Mouse (Mus musculus) forebrain, embryonic 11.5 days (tissue): ENCODE data around the gene Gfod1. TPM values are rescaled to one million over a fixed set of nuclear protein-coding genes. Genes with fewer than 3 reads are reported as not detected.

Experiments used
- ATAC-seq: fragments of 200-750 bp; cut with Nextera tagmentation; replicated peaks from 2 replicates; pipeline ENCODE4 v1.8.0; 2017; ENCODE audit warnings: moderate TSS enrichment; ENCODE audit not compliant: low FRiP score
- DNase-seq: peaks from one replicate; pipeline ENCODE4 v3.0.0-alpha.2; 2017; ENCODE audit warnings: low spot score
- H3K27ac ChIP-seq: fragments of 300-500 bp; sonication (generic); 2 replicates; pipeline ENCODE4 v1.5.1; 2014; ENCODE audit warnings: low read depth, low read length
- H3K27me3 ChIP-seq: fragments of 300-500 bp; sonication (generic); 2 replicates; pipeline ENCODE4 v1.6.1; 2014; ENCODE audit warnings: mild to moderate bottlenecking, low read length, mixed read lengths; ENCODE audit not compliant: control insufficient read depth, insufficient read depth
- H3K36me3 ChIP-seq: fragments of 300-500 bp; sonication (generic); 2 replicates; pipeline ENCODE4 v1.6.1; 2014; ENCODE audit warnings: mild to moderate bottlenecking, low read length, moderate library complexity, mixed read lengths; ENCODE audit not compliant: control insufficient read depth, insufficient read depth
- H3K4me1 ChIP-seq: fragments of 300-500 bp; sonication (generic); replicated peaks from 2 replicates; pipeline ENCODE4 v1.6.1; 2014; ENCODE audit warnings: low read length, mixed read lengths; ENCODE audit not compliant: control insufficient read depth, insufficient read depth
- H3K4me2 ChIP-seq: fragments of 300-500 bp; sonication (generic); 2 replicates; pipeline ENCODE4 v1.6.1; 2014; ENCODE audit warnings: low read depth, mild to moderate bottlenecking, low read length, moderate library complexity, mixed read lengths; ENCODE audit not compliant: severe bottlenecking
- H3K4me3 ChIP-seq: fragments of 300-500 bp; sonication (generic); 2 replicates; pipeline ENCODE4 v1.5.1; 2014; ENCODE audit warnings: low read depth, low read length
- H3K9ac ChIP-seq: fragments of 300-500 bp; sonication (generic); 2 replicates; pipeline ENCODE4 v1.6.1; 2014; ENCODE audit warnings: low read length
- H3K9me3 ChIP-seq: fragments of 300-500 bp; sonication (generic); 2 replicates; pipeline ENCODE4 v1.6.1; 2016; ENCODE audit warnings: low read length, mixed read lengths; ENCODE audit not compliant: control insufficient read depth
- WGBS: fragments of 180-500 bp; shearing (Covaris S2); extraction: QIAGEN DNeasy Blood & Tissue Kit; methylation state at CpG from one replicate; pipeline ENCODE4 v1.1.7; 2014; 5-methylcytosine and 5-hydroxymethylcytosine counted together
- polyA plus RNA-seq: library from polyadenylated mRNA; unstranded; fragments of >200 nt; fragmentation: Nextera tagmentation; extraction: Ambion mirVana; gene quantifications from 2 replicates; pipeline ENCODE4 v1.2.1, GENCODE M21; 2014

Gene Gfod1
- polyA plus RNA-seq, result 0.39 and 0.45 TPM in 2 replicates

DNA sequence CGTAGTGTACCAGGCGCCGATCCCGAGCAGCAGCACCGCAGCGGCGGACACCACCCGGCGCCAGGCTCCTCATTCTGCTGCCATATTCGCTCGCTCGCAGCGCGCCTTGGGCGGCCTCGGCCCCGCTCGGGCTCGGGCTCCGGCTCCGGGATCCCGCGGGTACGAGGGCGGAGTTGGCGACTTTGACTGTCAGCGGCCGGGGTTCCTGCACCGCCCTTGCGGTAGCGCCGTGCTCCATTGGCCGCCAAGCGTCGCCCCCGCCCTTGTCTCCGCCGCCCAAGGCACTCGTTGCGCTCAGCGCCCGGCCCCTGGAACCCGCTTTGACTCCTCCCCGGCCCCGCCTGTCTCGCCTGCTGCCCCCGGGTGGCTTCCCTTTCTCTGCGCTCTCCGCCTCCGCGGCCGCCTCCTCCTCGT lies at the start of gene Gfod1:
TSS of gene Gfod1 (minus strand) at position 155 of the 414 bp plus-strand sequence.
- WGBS, result under 1% methylated on average over 52 of the region's 53 CpGs
- peak within 1 kb of the TSS; percentile 71 for H3K9ac ChIP-seq
- peak within 1 kb of the TSS; percentile 98 for H3K4me2 ChIP-seq
- H3K36me3 ChIP-seq, result no peaks in the 10 kb centered on the region
- H3K27me3 ChIP-seq, result peaks cover 30% of the 10 kb centered on the region
- H3K27ac ChIP-seq, result peak within 1 kb of the TSS; percentile 53
- peaks cover 14% of the 10 kb centered on the region for H3K4me1 ChIP-seq
- H3K9me3 ChIP-seq, result no peaks in the 10 kb centered on the region
- ATAC-seq (peak; percentile 94), DNase-seq (peak; percentile 97)
- H3K4me3 ChIP-seq, result peak within 1 kb of the TSS; percentile 67

DNA sequence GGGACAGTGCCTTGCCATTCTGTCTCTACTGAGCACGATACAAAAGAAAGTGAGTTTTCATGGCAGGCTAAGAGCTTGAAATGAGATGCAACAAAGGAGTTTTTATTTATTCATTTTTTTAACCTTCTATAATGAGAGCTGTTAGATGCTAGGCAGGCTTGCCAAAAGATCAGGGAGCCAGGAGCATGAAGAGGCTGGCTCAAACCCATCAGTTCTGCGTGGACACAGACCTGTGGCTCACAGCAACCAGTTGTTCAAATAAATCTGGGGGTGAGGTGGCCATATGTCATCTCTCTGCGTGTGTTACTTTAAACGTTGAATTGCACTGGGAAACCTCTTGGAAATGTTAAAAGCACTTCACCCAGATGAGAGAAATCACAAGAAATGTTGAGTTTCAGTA lies 49.4 kb upstream of the Gfod1 start:
- H3K4me1 ChIP-seq, result no peaks in the 10 kb centered on the region
- H3K4me2 ChIP-seq, result no peak overlapping the region
- DNase-seq, result no peak
- H3K36me3 ChIP-seq, result no peaks in the 10 kb centered on the region
- no peaks in the 10 kb centered on the region for H3K27me3 ChIP-seq
- no peak overlapping the region for H3K9ac ChIP-seq
- 82% methylated on average over 4 of the region's 4 CpGs for WGBS
- no peak overlapping the region for H3K27ac ChIP-seq
- H3K4me3 ChIP-seq, result no peak overlapping the region
- no peaks in the 10 kb centered on the region for H3K9me3 ChIP-seq
- ATAC-seq, result no peak

- ATAC-seq (no peak), DNase-seq (no peak)
- 78% methylated on average over 9 of the region's 9 CpGs for WGBS
- Histone ChIP-seq H3K27ac (no peak overlapping the region), H3K4me2 (no peak overlapping the region), H3K4me3 (no peak overlapping the region), H3K4me1 (no peaks in the 10 kb centered on the region), H3K9me3 (no peaks in the 10 kb centered on the region), H3K27me3 (no peaks in the 10 kb centered on the region), H3K9ac (no peak overlapping the region), H3K36me3 (no peaks in the 10 kb centered on the region)
These were observed 46.7 kb upstream of the Gfod1 start for GRCm38 (mm10) chr13:43350489-43351169.

DNA sequence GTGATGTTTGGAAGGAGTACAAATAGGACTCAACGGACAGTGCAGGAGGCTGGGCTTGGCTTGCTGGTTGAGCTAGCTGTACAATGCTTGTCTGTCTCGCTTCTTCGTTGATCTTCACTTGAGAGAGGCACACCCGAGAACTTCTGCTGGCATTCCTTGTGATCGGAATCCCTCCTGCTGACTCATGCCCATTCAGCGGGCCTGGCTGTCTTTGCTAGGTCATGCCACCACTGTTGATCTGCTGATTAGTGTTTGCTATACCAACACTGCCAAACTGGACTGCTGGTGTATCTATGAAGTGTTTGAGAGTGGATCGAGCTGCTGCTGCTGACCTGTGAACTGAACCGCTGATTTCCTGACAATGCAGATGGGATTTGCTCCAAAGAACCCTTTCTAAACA lies 45.4 kb upstream of the Gfod1 start:
- Histone ChIP-seq H3K27me3 (no peaks in the 10 kb centered on the region), H3K9me3 (no peaks in the 10 kb centered on the region), H3K4me3 (no peak overlapping the region), H3K4me1 (no peaks in the 10 kb centered on the region), H3K4me2 (no peak overlapping the region), H3K9ac (no peak overlapping the region), H3K36me3 (no peaks in the 10 kb centered on the region), H3K27ac (no peak overlapping the region)
- DNase-seq, result no peak
- WGBS, result 79% methylated on average over 8 of the region's 8 CpGs
- no peak for ATAC-seq

- Histone ChIP-seq H3K9me3 (no peaks in the 10 kb centered on the region), H3K27me3 (no peaks in the 10 kb centered on the region), H3K36me3 (no peaks in the 10 kb centered on the region), H3K27ac (no peak overlapping the region), H3K4me1 (no peaks in the 10 kb centered on the region), H3K4me2 (no peak overlapping the region), H3K4me3 (no peak overlapping the region), H3K9ac (no peak overlapping the region)
- no peak for DNase-seq
- no peak for ATAC-seq
These were observed 42.9 kb upstream of the Gfod1 start for GRCm38 (mm10) chr13:43346825-43347224.

DNA sequence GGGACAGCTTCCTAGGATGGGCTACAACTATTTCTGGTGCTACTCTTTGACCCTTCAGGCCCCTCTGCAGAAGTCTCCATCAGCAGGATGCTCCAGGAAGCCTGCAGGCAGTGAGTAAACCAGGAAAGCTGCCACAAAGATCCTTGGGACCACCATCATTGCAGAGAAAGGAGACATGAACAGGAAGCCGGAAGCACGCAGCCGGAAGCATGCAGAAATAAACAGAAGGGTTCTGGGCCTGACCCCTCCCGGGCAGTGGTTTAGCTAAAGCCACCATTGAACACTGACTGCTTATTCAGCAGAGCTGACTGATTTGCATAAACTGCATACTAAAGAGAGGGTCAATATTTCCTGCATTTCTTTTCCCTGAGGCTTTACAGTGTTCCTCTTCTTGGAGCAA lies 34.7 kb upstream of the Gfod1 start:
- no peaks in the 10 kb centered on the region for H3K36me3 ChIP-seq
- H3K9ac ChIP-seq, result no peak overlapping the region
- H3K27ac ChIP-seq, result no peak overlapping the region
- H3K4me3 ChIP-seq, result no peak overlapping the region
- WGBS, result 71% methylated on average over 4 of the region's 4 CpGs
- H3K4me2 ChIP-seq, result no peak overlapping the region
- DNase-seq (no peak), ATAC-seq (no peak)
- 0 out of 2 replicates have a peak, but pooled peaks cover 4% of the 10 kb centered on the region for H3K4me1 ChIP-seq
- H3K9me3 ChIP-seq, result no peaks in the 10 kb centered on the region
- H3K27me3 ChIP-seq, result no peaks in the 10 kb centered on the region

DNA sequence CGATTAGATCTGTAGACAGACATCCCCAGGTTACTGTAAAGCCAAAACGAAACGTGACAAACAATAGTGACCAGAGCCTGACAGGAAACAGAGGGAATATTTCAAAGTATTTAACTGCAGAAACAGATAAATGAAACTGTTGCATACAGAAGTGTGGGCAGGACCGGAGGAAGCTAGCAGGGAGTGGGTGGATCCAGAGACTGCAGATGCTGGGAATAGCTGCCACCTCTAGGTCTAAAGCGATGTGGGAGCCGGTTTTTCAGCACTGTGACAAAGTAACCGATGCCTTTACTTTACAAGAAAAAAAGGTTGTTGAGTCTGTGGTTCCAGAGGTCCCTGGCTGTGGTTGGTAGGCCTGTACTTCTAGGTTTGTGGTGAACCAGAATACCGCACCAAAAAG lies 34.0 kb upstream of the Gfod1 start:
- Histone ChIP-seq H3K9ac (no peak overlapping the region), H3K36me3 (no peaks in the 10 kb centered on the region), H3K9me3 (no peaks in the 10 kb centered on the region), H3K4me2 (no peak overlapping the region), H3K27ac (no peak overlapping the region), H3K4me1 (0 out of 2 replicates have a peak, but pooled peaks cover 4% of the 10 kb centered on the region), H3K4me3 (no peak overlapping the region), H3K27me3 (no peaks in the 10 kb centered on the region)
- 93% methylated on average over 8 of the region's 8 CpGs for WGBS
- ATAC-seq (no peak), DNase-seq (no peak)

DNA sequence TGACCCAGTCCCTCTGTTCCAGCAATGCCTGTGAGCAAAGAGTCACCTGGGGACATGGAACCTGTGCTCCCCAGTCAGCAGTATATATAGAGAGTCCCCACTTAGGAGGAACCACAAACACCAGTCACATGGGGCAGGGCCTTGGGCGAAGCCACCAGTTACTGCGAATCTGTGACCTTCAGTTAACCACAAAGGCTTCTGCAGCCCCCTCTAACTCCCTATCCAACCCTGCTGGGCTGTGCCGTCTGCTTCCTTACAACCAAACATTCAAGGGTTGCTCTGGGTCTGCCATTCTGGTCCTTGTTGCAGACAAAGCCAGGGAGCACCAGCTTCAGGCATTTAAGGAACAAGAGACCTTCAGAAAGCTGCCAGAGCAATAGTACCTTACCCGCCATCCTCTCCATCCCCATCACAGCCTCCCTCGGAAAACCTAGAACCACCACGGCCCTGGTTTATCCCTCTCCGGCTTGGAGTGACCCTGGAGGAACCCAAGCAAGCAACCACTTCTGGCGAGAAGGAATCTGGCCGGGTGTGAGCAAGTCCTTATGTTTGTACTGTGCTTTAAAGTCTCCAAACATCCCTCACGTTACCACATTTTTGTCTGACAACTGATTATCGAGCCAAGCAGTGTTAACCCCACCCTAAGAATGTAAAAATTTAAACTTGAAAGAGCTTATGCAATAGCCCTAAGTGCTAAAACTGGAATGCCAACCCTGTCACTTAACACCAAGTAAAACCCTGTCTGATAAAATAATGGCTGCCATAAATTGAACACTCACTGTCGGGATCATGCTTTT lies 32.7 kb upstream of the Gfod1 start:
- H3K4me3 ChIP-seq, result no peak overlapping the region
- ATAC-seq (no peak), DNase-seq (no peak)
- no peak overlapping the region for H3K27ac ChIP-seq
- no peaks in the 10 kb centered on the region for H3K27me3 ChIP-seq
- H3K36me3 ChIP-seq, result no peaks in the 10 kb centered on the region
- no peak overlapping the region for H3K4me2 ChIP-seq
- H3K9ac ChIP-seq, result no peak overlapping the region
- 0 out of 2 replicates have a peak, but pooled peaks cover 4% of the 10 kb centered on the region for H3K4me1 ChIP-seq
- WGBS, result 85% methylated on average over 12 of the region's 12 CpGs
- no peaks in the 10 kb centered on the region for H3K9me3 ChIP-seq
